Mouse (Mus musculus): ENCODE data around the gene Zc3h18. TPM values are rescaled to one million over a fixed set of nuclear protein-coding genes. Genes with fewer than 3 reads are reported as not detected.

Zc3h18 gene
- polyA plus RNA-seq, 1 experiment from 2014 or later = 53.9 TPM

DNA sequence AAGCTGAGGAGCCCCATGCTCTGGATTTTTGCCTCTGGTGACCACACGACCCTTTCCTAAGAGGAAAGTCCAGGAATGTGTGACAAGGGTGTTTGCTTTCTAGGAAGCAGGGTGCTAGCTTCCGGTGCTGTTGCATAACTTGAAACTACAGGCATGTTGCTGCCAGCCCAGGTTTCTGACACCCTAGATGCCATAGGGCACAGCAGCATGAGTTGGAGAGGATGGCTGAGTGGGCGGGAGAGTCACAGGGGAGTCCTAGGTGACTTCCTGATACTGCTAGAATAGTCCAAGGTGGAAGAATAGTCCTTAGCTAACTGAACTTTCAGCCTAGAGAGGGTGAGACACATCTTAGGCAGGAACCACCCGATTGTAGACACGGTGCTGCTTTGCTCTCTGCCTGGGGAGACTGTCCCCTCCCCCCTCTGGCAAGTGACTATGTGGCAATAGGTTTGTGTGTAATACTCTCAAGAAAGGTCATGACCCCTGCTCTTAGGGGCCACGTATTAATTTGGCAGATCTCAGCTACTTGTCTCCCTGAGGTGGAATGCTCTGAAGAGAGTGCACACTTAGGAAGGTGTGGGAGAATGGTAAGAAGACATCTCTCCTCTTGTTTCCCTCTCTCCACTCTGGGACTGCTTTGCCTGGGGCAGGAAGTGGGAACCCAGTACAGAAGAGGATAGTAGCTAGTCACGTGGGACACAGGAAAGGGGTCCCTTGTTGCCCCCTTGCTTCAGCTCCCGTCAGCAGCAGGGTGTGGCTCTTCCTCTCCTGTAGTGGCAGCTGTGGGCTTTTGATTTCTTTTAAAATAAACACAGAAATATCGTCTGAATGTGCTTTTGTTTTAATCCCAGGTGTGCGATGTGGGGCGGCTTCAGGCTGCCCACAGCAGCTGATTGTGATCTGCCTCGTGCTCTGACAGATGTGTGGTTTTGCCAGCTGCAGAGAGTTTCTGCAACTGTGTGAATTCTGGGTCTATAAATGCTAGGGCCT is 87.5 kb downstream of the Zc3h18 start:
- Histone ChIP-seq H3K36me3 (peaks cover 37% of the 10 kb centered on the region), H3K9me3 (replicated peaks) (no peaks in the 10 kb centered on the region), H3K4me2 (no peak overlapping the region), H3K9ac (no peak overlapping the region), H3K27me3 (peaks cover 42% of the 10 kb centered on the region), H3K27ac (no peak overlapping the region), H3K4me3 (replicated peaks) (no peak overlapping the region), H3K4me1 (peaks cover 25% of the 10 kb centered on the region)
- 47% methylated on average over 12 of the region's 12 CpGs for WGBS
- ATAC-seq (replicated peaks; ENCODE audit: low FRiP score) = no peak

DNA sequence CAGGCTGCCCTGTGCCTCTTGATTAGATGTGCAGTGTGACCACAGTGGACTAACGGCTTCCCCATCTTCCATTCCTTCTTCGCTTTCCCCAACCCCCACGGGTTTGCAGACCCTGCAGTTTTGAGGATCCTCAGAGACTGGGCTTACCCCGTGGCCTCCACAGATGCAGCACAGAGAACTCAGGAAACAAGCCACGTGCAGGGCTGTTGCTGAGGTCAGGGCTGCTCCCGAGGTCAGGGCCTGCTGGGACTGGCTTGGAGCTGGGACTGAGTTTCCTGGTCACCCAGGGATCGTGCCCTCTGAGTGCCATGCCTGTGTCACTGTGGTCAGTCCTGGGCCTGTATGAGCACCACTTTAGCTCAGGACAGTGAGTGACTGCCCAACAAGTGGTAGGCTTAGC is 88.6 kb downstream of the Zc3h18 start:
- 67% methylated on average over 7 of the region's 7 CpGs for WGBS
- Histone ChIP-seq H3K27me3 (peaks cover 32% of the 10 kb centered on the region), H3K4me1 (peaks cover 24% of the 10 kb centered on the region), H3K27ac (no peak overlapping the region), H3K36me3 (peaks cover 40% of the 10 kb centered on the region), H3K9ac (no peak overlapping the region), H3K4me2 (no peak overlapping the region), H3K9me3 (replicated peaks) (no peaks in the 10 kb centered on the region), H3K4me3 (replicated peaks) (no peak overlapping the region)
- ATAC-seq (replicated peaks; ENCODE audit: low FRiP score) = no peak

Other genes starting within 250 kb of the Zc3h18 start
- 2.2 and 2.4 TPM in 2 replicates for gene Zfpm1, start 94.5 kb upstream of the Zc3h18 start, polyA plus RNA-seq (2015; fragmentation: Nextera tagmentation; extraction: Ambion mirVana)
- gene Trhr2, start 15.9 kb upstream of the Zc3h18 start, polyA plus RNA-seq (2015; fragmentation: Nextera tagmentation; extraction: Ambion mirVana) = not detected in 2 replicates
- gene Il17c, start 45.4 kb downstream of the Zc3h18 start, polyA plus RNA-seq (2015; fragmentation: Nextera tagmentation; extraction: Ambion mirVana) = not detected in 2 replicates
- gene Cyba, start 56.3 kb downstream of the Zc3h18 start, polyA plus RNA-seq (2015; fragmentation: Nextera tagmentation; extraction: Ambion mirVana) = 310 and 320 TPM in 2 replicates
- 32.7 and 37.5 TPM in 2 replicates for gene Mvd, start 66.8 kb downstream of the Zc3h18 start, polyA plus RNA-seq (2015; fragmentation: Nextera tagmentation; extraction: Ambion mirVana)
- gene Snai3, start 84.1 kb downstream of the Zc3h18 start, polyA plus RNA-seq (2015; fragmentation: Nextera tagmentation; extraction: Ambion mirVana) = 0.34 and 0.78 TPM in 2 replicates
- gene Rnf166, start 99.5 kb downstream of the Zc3h18 start, polyA plus RNA-seq (2015; fragmentation: Nextera tagmentation; extraction: Ambion mirVana) = 37.7 and 39.8 TPM in 2 replicates
- 48.6 and 55.7 TPM in 2 replicates for gene Ctu2, start 99.5 kb downstream of the Zc3h18 start, polyA plus RNA-seq (2015; fragmentation: Nextera tagmentation; extraction: Ambion mirVana)
- gene Piezo1, start 174.7 kb downstream of the Zc3h18 start, polyA plus RNA-seq (2015; fragmentation: Nextera tagmentation; extraction: Ambion mirVana) = 13.2 and 17.8 TPM in 2 replicates
- gene Cdt1, start 191.4 kb downstream of the Zc3h18 start, polyA plus RNA-seq (2015; fragmentation: Nextera tagmentation; extraction: Ambion mirVana) = 40.8 and 50.4 TPM in 2 replicates
- 333 and 353 TPM in 2 replicates for gene Aprt, start 200.3 kb downstream of the Zc3h18 start, polyA plus RNA-seq (2015; fragmentation: Nextera tagmentation; extraction: Ambion mirVana)
- 14.0 and 16.0 TPM in 2 replicates for gene Galns, start 234.9 kb downstream of the Zc3h18 start, polyA plus RNA-seq (2015; fragmentation: Nextera tagmentation; extraction: Ambion mirVana)
- gene Trappc2l, start 235.0 kb downstream of the Zc3h18 start, polyA plus RNA-seq (2015; fragmentation: Nextera tagmentation; extraction: Ambion mirVana) = 51.8 and 54.8 TPM in 2 replicates
- gene Pabpn1l, start 246.1 kb downstream of the Zc3h18 start, polyA plus RNA-seq (2015; fragmentation: Nextera tagmentation; extraction: Ambion mirVana) = 0.18 TPM in 1 of 2 replicates, not detected in the other

Data from kidney, embryonic 15.5 days (tissue).